Mouse (Mus musculus) ES-Bruce4 (cell line): ENCODE measurements at regions not wholly inside any gene's neighbourhood (a gene's known extent, or its start where the extent isn't known, plus 50 kb on each side); places are given as distances from the start of the nearest gene placed in this dataset.

Experiments
- CTCF ChIP-seq: IDR thresholded peaks from one replicate; pipeline ENCODE4 v1.8.1; 2011; ENCODE audit warnings: low read depth, low read length
- POLR2A ChIP-seq: IDR thresholded peaks from one replicate; pipeline ENCODE4 v1.8.1; 2011; ENCODE audit warnings: low read length; ENCODE audit not compliant: insufficient read depth

DNA sequence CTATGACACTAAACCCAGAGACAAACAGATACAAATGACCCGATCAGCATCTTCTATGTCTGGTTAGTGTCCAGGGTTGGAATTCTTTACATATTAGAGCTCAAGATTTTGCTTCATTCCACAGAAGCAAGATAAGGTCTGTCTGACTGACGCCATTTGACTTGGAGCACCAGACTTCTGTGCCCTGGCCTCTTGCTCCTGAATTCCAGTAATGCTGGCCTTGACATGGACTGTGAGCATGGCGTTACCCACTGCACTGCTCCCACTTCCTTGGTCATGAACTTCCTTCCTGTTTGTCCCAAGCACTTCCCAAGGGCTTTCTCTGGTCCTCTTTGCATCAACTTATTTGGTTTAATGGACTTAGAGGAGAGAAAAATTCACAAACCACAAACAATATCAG, 225.6 kb upstream of the Igfbp3 start:
- TF ChIP-seq CTCF (no peak), POLR2A (no peak)
